Mouse (Mus musculus): ENCODE results near the gene Axin2.

- TF ChIP-seq CTCF (IDR thresholded peaks at IDR 0.05; ENCODE audit: borderline replicate concordance, control insufficient read depth, extremely low read depth, insufficient read depth, low read length, poor library complexity) (peak; percentile 75; the same call in 1 of the 2 replicates), POLR2A (IDR thresholded peaks at IDR 0.05; ENCODE audit: control insufficient read depth, extremely low read depth, insufficient read depth, low read length, poor library complexity) (peak; percentile 59; the same call in 1 of the 2 replicates)
Observed at GRCm38 (mm10) chr11:108920158-108920635, at the start of gene Axin2.

Data from thymus, adult 2 months (tissue).